Mouse (Mus musculus): ENCODE measurements around the gene 9530068E07Rik. TPM values are rescaled to one million over a fixed set of nuclear protein-coding genes. Genes with fewer than 3 reads are reported as not detected.

The 9530068E07Rik gene
- polyA plus RNA-seq, 1 experiment = 160 TPM

DNA sequence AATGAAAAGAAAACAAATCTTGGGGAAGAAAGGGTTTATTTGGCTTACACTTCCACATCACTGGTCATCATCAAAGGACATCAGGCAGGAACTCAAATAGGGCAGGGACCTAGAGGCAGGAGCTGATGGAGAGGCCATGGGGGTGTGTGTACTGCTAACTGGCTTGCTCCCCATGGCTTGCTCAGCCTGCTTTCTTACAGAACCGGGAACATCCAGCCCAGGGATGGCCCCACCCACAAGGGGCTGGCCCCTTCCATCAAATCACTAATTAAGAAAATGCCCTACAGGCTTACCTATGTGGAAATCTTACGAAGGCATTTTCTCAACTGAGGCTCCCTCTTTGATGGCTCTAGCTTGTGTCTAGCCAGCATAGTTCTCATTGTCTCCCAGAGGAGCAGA, 37.6 kb downstream of the 9530068E07Rik start:
- Histone ChIP-seq H3K4me1 (ENCODE audit: control insufficient read depth, insufficient read depth, low read length) (no peaks in the 10 kb centered on the region), H3K4me3 (replicated peaks; ENCODE audit: extremely low read depth, low read depth, low read length) (no peak overlapping the region)
- TF ChIP-seq CTCF (IDR thresholded peaks at IDR 0.05; ENCODE audit: insufficient read depth, low read length) (no peak), POLR2A (IDR thresholded peaks at IDR 0.05; ENCODE audit: borderline replicate concordance, extremely low read depth, low read depth, low read length) (no peak)
- 69% methylated on average over 2 of the region's 2 CpGs for WGBS
- DNase-seq = no peak

DNA sequence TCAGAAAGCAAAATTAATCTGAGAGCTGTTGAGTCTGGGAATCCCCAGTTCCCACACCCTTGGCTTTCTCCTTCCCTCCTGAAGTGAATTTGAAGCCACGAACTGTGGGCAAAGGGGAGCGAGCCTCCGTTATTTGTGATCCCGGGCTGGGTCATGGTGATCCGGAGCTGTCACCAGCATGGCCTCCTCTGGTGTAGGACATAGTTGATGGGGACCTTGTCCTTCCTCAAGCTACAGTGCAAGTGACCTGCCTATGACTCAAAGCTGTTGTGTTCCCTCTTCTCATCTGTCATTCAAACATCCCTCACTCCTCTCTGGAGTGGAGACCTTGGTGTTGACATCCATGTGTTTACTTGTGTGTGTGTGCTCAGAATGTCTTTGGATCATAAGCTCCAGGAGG, 39.2 kb downstream of the 9530068E07Rik start:
- no peak for DNase-seq
- WGBS = 87% methylated on average over 5 of the region's 5 CpGs
- Histone ChIP-seq H3K4me3 (replicated peaks; ENCODE audit: extremely low read depth, low read depth, low read length) (no peak overlapping the region), H3K4me1 (ENCODE audit: control insufficient read depth, insufficient read depth, low read length) (no peaks in the 10 kb centered on the region)
- TF ChIP-seq POLR2A (IDR thresholded peaks at IDR 0.05; ENCODE audit: borderline replicate concordance, extremely low read depth, low read depth, low read length) (no peak), CTCF (IDR thresholded peaks at IDR 0.05; ENCODE audit: insufficient read depth, low read length) (no peak)

DNA sequence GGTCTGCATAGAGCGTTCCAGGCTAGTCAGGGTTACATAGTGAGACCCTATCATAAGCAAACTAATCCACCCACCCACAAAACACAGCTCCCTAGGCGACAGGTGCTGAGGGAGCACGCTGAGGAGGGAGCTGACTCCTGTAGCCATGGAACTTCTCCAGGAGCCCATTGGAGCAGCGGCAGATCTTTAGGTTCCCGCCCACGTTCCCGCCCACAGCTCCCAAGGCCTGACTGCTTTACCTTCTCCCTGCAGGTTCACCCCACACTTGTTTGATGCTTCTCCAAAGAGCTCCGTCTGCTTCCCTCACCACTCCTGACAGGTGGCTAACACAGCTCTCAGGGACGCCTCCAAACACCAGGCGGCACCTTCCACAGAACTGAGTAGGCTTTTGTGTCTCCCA, 40.9 kb downstream of the 9530068E07Rik start:
- TF ChIP-seq POLR2A (IDR thresholded peaks at IDR 0.05; ENCODE audit: borderline replicate concordance, extremely low read depth, low read depth, low read length) = no peak
- no peak for TF ChIP-seq CTCF (IDR thresholded peaks at IDR 0.05; ENCODE audit: insufficient read depth, low read length)
- no peak overlapping the region for H3K4me3 ChIP-seq (replicated peaks; ENCODE audit: extremely low read depth, low read depth, low read length)
- WGBS = 38% methylated on average over 10 of the region's 10 CpGs
- H3K4me1 ChIP-seq (ENCODE audit: control insufficient read depth, insufficient read depth, low read length) = no peaks in the 10 kb centered on the region
- peak; percentile 14 for DNase-seq

DNA sequence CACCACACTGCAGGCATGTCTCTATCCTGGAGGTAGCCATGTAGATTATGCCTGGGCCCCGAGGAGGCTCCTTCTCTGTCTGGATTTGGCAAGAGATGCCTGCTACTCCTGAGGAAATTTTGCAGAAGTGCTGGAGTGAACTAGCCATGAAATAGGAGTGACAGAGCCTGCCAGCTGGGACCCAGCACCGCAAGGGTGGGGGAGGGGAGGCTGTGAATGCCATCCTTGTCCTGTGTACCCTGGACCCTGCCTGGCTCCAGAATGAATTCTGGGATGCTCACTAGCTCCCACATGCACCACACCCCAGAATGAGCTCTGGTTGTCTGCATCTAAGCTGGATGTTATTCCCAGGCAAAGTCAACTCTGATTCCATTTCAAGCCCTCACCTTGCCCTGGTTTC, 44.9 kb downstream of the 9530068E07Rik start:
- TF ChIP-seq POLR2A (IDR thresholded peaks at IDR 0.05; ENCODE audit: borderline replicate concordance, extremely low read depth, low read depth, low read length) = no peak
- TF ChIP-seq CTCF (IDR thresholded peaks at IDR 0.05; ENCODE audit: insufficient read depth, low read length) = no peak
- Histone ChIP-seq H3K4me3 (replicated peaks; ENCODE audit: extremely low read depth, low read depth, low read length) (no peak overlapping the region), H3K4me1 (ENCODE audit: control insufficient read depth, insufficient read depth, low read length) (no peaks in the 10 kb centered on the region)
- 74% methylated on average over 2 of the region's 2 CpGs for WGBS
- DNase-seq = no peak

DNA sequence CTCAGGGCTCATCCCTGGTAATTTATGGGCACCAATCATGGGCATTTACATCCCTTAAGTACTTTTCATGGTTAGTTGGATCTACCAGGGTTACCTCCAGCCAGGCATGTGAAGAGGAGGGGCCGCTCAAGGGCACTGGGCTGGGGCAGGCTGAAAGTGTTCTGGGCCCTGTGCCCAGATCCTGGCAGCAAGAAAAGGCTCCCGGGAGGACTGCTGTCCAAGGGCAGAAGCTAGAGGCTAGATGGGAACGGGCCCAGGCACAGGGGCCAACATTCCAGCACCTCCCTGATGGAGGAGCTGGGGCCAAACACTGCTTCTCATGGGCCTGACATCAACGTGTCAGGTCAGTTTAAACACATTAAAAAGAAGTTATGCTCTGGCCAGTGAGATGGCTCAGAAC, 51.0 kb downstream of the 9530068E07Rik start:
- TF ChIP-seq POLR2A (IDR thresholded peaks at IDR 0.05; ENCODE audit: borderline replicate concordance, extremely low read depth, low read depth, low read length) (no peak), CTCF (IDR thresholded peaks at IDR 0.05; ENCODE audit: insufficient read depth, low read length) (no peak)
- peak; percentile 36 for DNase-seq
- Histone ChIP-seq H3K4me1 (ENCODE audit: control insufficient read depth, insufficient read depth, low read length) (no peaks in the 10 kb centered on the region), H3K4me3 (replicated peaks; ENCODE audit: extremely low read depth, low read depth, low read length) (no peak overlapping the region)
- 28% methylated on average over 4 of the region's 4 CpGs for WGBS

DNA sequence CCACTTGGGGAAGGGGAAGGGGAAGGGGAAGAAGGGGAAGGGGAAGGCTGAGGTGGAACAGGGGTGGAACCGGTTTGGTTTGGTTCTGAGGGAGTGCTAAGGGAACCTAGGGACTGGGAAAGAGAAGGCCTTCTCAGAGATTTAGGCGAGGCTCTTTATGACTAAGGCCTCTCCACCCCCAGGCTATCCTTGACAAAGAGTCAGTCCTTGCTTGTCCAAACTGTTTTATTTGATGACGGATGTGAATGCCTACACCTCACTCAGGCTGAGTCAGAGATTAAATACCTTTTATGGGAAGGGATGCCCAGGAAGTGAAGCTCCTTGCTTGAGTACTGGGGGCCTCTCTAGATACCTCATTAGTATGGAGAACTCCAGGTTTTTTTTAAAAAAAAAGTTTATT, 52.8 kb downstream of the 9530068E07Rik start:
- WGBS = 71% methylated on average over 3 of the region's 3 CpGs
- Histone ChIP-seq H3K4me1 (ENCODE audit: control insufficient read depth, insufficient read depth, low read length) (no peaks in the 10 kb centered on the region), H3K4me3 (replicated peaks; ENCODE audit: extremely low read depth, low read depth, low read length) (no peak overlapping the region)
- DNase-seq = no peak
- TF ChIP-seq POLR2A (IDR thresholded peaks at IDR 0.05; ENCODE audit: borderline replicate concordance, extremely low read depth, low read depth, low read length) (no peak), CTCF (IDR thresholded peaks at IDR 0.05; ENCODE audit: insufficient read depth, low read length) (no peak)

DNA sequence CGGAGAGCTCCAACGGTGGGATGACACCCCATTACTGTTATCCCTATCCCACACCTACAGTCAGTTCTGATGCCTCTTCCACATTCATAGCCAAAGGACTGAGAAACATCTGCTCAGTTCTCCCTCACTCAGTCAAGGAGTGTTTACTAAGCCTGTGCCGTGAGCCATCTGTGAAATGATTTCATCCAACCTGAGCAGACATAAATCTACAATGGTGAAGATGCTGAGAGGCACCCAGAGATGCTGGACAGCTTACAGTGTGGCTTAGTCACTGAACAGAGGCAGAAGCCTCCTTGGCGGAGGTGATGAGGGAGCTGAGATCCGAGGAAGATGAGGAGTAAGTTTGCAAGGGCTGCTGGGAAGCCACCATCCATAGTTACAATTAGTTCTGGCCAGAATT, 62.1 kb downstream of the 9530068E07Rik start:
- H3K4me1 ChIP-seq (ENCODE audit: control insufficient read depth, insufficient read depth, low read length) = no peaks in the 10 kb centered on the region
- DNase-seq = no peak
- no peak overlapping the region for H3K4me3 ChIP-seq (replicated peaks; ENCODE audit: extremely low read depth, low read depth, low read length)
- WGBS = 77% methylated on average over 5 of the region's 5 CpGs
- no peak for TF ChIP-seq CTCF (IDR thresholded peaks at IDR 0.05; ENCODE audit: insufficient read depth, low read length)

Other genes with a start within 250 kb of the 9530068E07Rik start
- gene Olfr1371, start 182.4 kb upstream of the 9530068E07Rik start, polyA plus RNA-seq (2012; rRNA removed) = not detected in 2 replicates
- gene Skp1a, start 164.4 kb upstream of the 9530068E07Rik start, polyA plus RNA-seq (2012; rRNA removed) = 13.0 and 25.8 TPM in 2 replicates
- gene Tcf7, start 113.4 kb upstream of the 9530068E07Rik start, polyA plus RNA-seq (2012; rRNA removed) = 26.8 and 30.2 TPM in 2 replicates
- 34.1 and 65.1 TPM in 2 replicates for gene Vdac1, start 35.6 kb upstream of the 9530068E07Rik start, polyA plus RNA-seq (2012; rRNA removed)

Data from lung, adult 2 months (tissue).